Mouse (Mus musculus) heart, adult 2 months (tissue): ENCODE results near the gene Skil. TPM values are rescaled to one million over a fixed set of nuclear protein-coding genes. Genes with fewer than 3 reads are reported as not detected.

Experiments used
- DNase-seq, 2 experiments: peaks; one replicate each; pipeline ENCODE4 v3.0.0; 2021
- H3K27ac ChIP-seq: fragments of 200-600 bp; 2 replicates; pipeline ENCODE4 v1.8.1; 2022
- H3K27me3 ChIP-seq: fragments of 200-500 bp; 2 replicates; pipeline ENCODE4 v1.6.1; 2012; ENCODE audit warnings: mild to moderate bottlenecking, low read length, inconsistent platforms, mixed read lengths; ENCODE audit not compliant: control insufficient read depth, insufficient read depth
- H3K36me3 ChIP-seq: fragments of 200-500 bp; 2 replicates; pipeline ENCODE4 v1.6.1; 2012; ENCODE audit warnings: low read length, inconsistent platforms; ENCODE audit not compliant: control insufficient read depth, insufficient read depth
- H3K4me1 ChIP-seq: fragments of 200-500 bp; 2 replicates; pipeline ENCODE4 v1.6.1; 2011; ENCODE audit warnings: low read length; ENCODE audit not compliant: control insufficient read depth, insufficient read depth
- H3K4me3 ChIP-seq: fragments of 200-600 bp; 2 replicates; pipeline ENCODE4 v1.8.1; 2022
- H3K79me2 ChIP-seq: fragments of 200-500 bp; replicated peaks from 2 replicates; pipeline ENCODE4 v1.6.1; 2012; ENCODE audit warnings: mild to moderate bottlenecking, inconsistent platforms, low read length, moderate library complexity, mixed read lengths; ENCODE audit not compliant: control insufficient read depth, insufficient read depth
- H3K9ac ChIP-seq: fragments of 200-500 bp; 2 replicates; pipeline ENCODE4 v1.6.1; 2012; ENCODE audit warnings: low read depth, mild to moderate bottlenecking, control low read depth, inconsistent platforms, low read length, mixed read lengths
- CTCF ChIP-seq: fragments of 200-600 bp; IDR thresholded peaks from 2 replicates; pipeline ENCODE4 v1.8.1; 2022; ENCODE audit warnings: antibody characterized with exemption, mild to moderate bottlenecking, moderate library complexity
- EP300 ChIP-seq: fragments of 200-500 bp; IDR thresholded peaks from 2 replicates; pipeline ENCODE4 v1.6.1; 2011; ENCODE audit warnings: low read depth, low read length, control low read depth; ENCODE audit not compliant: insufficient read depth
- POLR2A ChIP-seq: fragments of 200-500 bp; IDR thresholded peaks from 2 replicates; pipeline ENCODE4 v1.6.1; 2011; ENCODE audit warnings: mild to moderate bottlenecking, low read depth, low read length, control low read depth; ENCODE audit not compliant: insufficient read depth
- WGBS: fragments of 180-500 bp; shearing (Covaris S2); methylation state at CpG from one replicate; pipeline ENCODE4 v1.1.7; 2018; 5-methylcytosine and 5-hydroxymethylcytosine counted together
- intact Hi-C: fragments of 180-260 bp; cut with DNase I; formaldehyde crosslinking; loops from one replicate; pipeline ENCODE4 v1.15.1; 2025
- polyA plus RNA-seq: library from polyadenylated mRNA; depleted of rRNA; stranded (reverse); fragments of >200 nt; gene quantifications from 2 replicates; pipeline ENCODE4 v1.2.3, GENCODE M21; 2012
- total RNA-seq, 2 experiments: library from RNA; stranded (reverse); gene quantifications; 2 replicates each; pipeline ENCODE4 v1.2.3; 2021

The Skil gene
- total and polyA plus RNA-seq, 3 experiments, result 8.0 to 15.4 (median 14.2) TPM

DNA sequence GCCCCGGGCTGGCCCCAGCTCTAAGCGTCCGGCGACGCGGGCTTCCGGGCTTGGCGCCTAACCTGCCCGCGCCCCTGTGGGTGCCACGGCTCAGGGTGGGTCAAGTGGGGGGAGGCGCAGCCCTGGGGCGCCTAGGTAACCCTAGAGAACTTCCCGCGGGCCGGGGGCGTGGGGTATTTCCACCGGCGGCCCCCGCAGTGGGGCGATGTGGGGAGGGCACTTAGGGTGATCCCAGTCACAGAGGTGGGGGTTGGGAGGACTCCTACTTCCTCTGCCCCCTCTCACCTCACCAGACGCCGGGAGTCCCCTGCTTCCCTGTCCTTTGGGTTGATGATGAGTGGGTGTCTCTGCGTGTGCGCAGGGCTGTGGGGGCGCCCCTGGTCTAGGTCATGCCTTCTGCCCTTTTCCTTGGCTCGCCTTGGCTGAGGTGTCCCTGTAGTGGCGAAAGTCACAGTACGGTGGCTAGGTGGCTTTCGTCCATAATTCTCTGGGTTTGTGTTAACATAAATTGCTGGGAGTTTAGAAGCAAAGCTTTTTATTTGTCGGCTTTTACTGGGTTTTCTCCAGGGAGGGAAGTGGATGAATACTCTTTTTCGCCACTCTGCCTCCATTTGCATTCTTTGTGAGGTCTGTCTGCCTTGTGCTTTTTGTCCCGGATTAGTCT, 765 bp downstream of the Skil start:
- Histone ChIP-seq H3K27ac (peak overlapping the region; percentile 95), H3K4me3 (peak overlapping the region; percentile 96), H3K4me1 (peaks cover 10% of the 10 kb centered on the region), H3K9ac (peak overlapping the region; percentile 92), H3K79me2 (no peaks in the 10 kb centered on the region), H3K36me3 (peaks cover 30% of the 10 kb centered on the region), H3K27me3 (no peaks in the 10 kb centered on the region)
- TF ChIP-seq CTCF (no peak), POLR2A (0 out of 2 replicates have a peak, but pooled peaks have one; percentile 8), EP300 (0 out of 2 replicates have a peak, but pooled peaks have one; percentile 8)
- DNase-seq, result peak; percentile 76 to 77
- intact Hi-C loops, result loop anchor here (2.0 to 10.0 kb wide), 2 partner anchors 43 to 301 kb away; partner anchors contain the start of gene Sec62
- under 1% methylated on average over 33 of the region's 33 CpGs for WGBS

DNA sequence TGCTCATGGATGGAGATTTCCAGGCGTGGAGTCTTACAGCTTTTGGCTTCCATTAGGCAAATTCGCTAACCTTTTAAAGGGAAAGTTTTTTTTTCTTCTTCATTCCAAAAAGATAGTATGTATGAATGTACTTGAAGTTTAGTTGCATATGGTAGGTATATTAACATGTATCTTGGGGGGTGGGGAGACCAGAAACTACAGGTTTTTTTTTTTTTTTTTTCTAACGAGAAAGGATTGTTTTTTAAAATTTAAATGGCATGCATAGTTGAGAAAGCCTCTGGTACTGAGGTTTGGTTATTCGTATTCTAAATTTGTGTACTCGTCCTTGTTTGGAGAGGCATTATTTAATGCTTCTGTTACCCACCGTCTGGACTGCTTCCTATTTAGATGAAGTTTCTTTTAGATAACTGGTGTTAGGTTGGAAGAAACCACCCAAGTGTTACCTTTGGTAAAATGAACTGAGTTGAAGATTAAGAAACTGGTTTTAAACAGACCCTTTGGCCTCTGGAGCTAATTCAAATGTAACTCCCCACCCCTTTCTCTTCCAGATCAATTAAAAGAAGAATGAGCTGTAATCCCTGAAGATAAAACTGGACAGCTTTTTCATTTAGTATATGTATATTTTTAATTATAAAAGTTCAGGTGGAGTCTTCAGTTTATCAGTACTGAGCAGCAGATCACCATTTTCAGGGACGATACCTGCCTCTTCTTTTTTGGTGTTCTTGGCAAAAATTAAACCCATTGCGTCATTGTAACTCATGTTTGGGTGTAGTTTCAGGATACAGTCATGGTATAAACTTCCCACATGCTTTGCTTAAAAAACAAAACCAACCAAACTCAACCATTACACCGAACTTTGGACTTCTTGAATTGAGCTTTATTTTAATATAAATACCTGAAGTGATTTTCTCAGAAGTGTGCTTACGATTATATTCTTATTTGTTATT, 1.6 kb downstream of the Skil start:
- WGBS, result 45% methylated on average over 10 of the region's 10 CpGs
- Histone ChIP-seq H3K4me1 (peaks cover 10% of the 10 kb centered on the region), H3K36me3 (peaks cover 34% of the 10 kb centered on the region), H3K9ac (peak overlapping the region; percentile 92), H3K4me3 (peak overlapping the region; percentile 96), H3K27ac (peak overlapping the region; percentile 95), H3K27me3 (no peaks in the 10 kb centered on the region), H3K79me2 (no peaks in the 10 kb centered on the region)
- TF ChIP-seq CTCF (no peak), POLR2A (no peak), EP300 (no peak)
- intact Hi-C loops, result loop anchor here (10.0 kb wide), 1 partner anchor 302 kb away; the partner anchor contains the start of gene Sec62
- no peak for DNase-seq

DNA sequence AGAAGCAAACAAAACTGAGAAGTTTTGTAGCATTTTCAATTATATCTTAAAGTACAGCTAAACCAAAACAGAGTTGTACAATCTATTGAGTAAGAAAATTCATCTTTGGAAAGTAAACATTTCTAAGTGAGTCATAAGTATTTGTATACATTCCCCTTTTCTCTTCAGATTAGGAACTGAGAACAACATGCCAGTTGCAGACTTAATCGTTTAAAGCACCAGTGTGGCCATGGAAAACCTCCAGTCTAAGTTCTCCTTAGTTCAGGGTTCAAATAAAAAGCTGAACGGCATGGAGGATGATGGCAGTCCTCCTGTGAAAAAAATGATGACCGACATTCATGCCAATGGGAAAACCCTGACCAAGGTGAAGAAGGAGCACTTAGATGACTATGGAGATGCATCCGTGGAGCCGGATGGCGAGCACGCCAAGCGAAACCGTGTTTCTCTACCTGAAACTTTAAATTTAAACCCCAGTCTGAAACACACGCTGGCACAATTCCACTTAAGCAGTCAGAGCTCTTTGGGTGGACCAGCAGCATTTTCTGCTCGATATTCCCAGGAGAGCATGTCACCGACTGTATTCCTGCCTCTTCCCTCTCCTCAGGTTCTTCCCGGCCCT, 2.4 kb downstream of the Skil start:
- peaks cover 12% of the 10 kb centered on the region for H3K4me1 ChIP-seq
- H3K79me2 ChIP-seq, result peaks cover 2% of the 10 kb centered on the region; the same call in 1 of the 2 replicates
- H3K27me3 ChIP-seq, result no peaks in the 10 kb centered on the region
- no peak overlapping the region for H3K4me3 ChIP-seq
- 79% methylated on average over 13 of the region's 13 CpGs for WGBS
- H3K27ac ChIP-seq, result no peak overlapping the region
- DNase-seq, result no peak
- H3K36me3 ChIP-seq, result peaks cover 36% of the 10 kb centered on the region
- H3K9ac ChIP-seq, result no peak overlapping the region
- intact Hi-C loops, result loop anchor here (10.0 kb wide), 1 partner anchor 302 kb away; the partner anchor contains the start of gene Sec62
- no peak for TF ChIP-seq EP300
- TF ChIP-seq CTCF, result no peak
- no peak for TF ChIP-seq POLR2A

DNA sequence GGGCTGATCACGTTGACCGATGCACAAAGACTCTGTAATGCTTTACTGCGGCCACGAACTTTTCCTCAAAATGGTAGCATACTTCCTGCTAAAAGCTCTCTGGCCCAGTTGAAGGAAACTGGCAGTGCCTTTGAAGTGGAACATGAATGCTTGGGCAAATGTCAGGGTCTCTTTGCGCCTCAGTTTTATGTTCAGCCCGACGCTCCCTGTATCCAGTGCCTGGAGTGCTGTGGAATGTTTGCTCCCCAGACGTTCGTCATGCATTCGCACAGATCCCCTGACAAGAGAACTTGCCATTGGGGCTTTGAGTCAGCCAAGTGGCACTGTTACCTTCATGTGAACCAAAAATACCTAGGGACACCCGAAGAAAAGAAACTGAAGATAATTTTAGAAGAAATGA, 3.1 kb downstream of the Skil start:
- no peak overlapping the region for H3K9ac ChIP-seq
- no peak overlapping the region for H3K4me3 ChIP-seq
- 66% methylated on average over 11 of the region's 11 CpGs for WGBS
- H3K79me2 ChIP-seq, result peaks cover 2% of the 10 kb centered on the region; the same call in 1 of the 2 replicates
- DNase-seq, result peak in 1 of 2 experiments; percentile 16
- H3K4me1 ChIP-seq, result peaks cover 12% of the 10 kb centered on the region
- TF ChIP-seq POLR2A (no peak), CTCF (no peak), EP300 (no peak)
- H3K27ac ChIP-seq, result no peak overlapping the region
- H3K27me3 ChIP-seq, result no peaks in the 10 kb centered on the region
- intact Hi-C loops, result loop anchor here (10.0 kb wide), 1 partner anchor 303 kb away; the partner anchor contains the start of gene Sec62
- peaks cover 36% of the 10 kb centered on the region for H3K36me3 ChIP-seq

DNA sequence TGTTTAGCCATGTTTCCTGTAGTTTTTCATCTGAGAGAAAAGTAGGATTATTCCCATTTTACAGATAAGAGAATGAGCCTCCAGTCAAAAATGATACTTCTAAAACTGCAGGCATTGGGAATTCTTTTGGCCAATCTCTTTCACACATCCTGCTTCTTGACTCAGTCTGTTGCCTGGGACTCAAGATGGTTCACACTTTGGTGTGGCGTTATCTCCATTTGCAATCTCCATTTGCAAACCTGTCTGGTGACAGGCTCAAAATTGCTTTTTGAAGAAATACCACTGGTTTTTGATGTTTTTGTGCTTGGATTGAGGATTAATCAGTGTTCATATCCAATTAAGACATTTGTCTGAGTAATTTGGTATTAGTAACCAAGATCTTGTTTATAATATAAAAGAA, 3.7 kb downstream of the Skil start:
- Histone ChIP-seq H3K4me3 (no peak overlapping the region), H3K36me3 (peaks cover 36% of the 10 kb centered on the region), H3K4me1 (peaks cover 10% of the 10 kb centered on the region), H3K27me3 (no peaks in the 10 kb centered on the region), H3K9ac (no peak overlapping the region), H3K79me2 (peaks cover 2% of the 10 kb centered on the region; the same call in 1 of the 2 replicates), H3K27ac (no peak overlapping the region)
- 94% methylated on average over 1 of the region's 1 CpGs for WGBS
- TF ChIP-seq EP300 (no peak), CTCF (no peak), POLR2A (no peak)
- intact Hi-C loops, result loop anchor here (10.0 kb wide), 1 partner anchor 304 kb away; the partner anchor contains the start of gene Sec62
- no peak for DNase-seq
